Mouse (Mus musculus) spleen, postnatal 36 days (tissue): ENCODE measurements at regions not wholly inside any gene's neighbourhood (a gene's known extent, or its start where the extent isn't known, plus 50 kb on each side); places are given as distances from the start of the nearest gene placed in this dataset.
A peak's percentile ranks its signal among the peaks of the same experiment; 100 is the strongest.

Experiments
- DNase-seq, 2 experiments: peaks; one replicate each; pipeline ENCODE4 v3.0.0; 2022; ENCODE audit warnings: low spot score in 2 of 2, mixed read lengths in 1 of 2

DNA sequence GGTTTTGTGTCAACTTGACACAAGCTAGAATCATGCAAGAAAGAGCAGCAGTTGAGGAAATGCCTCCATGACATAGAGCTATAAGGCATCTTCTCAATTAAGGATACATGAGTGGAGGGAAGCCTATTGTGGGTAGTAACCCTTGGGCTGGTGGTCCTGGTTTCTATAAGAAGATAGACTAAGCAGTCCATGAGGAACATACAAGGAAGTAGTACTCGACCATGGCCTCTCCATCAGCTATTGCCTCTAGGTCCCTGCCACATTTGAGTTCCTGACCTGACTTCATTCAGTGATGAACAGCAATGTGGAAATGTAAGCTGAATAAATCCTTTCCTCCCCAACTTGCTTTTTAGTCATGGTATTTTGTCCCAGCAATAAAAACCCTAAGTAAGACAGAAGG is 51.2 kb upstream of the Hsf2 start:
- peak in 1 of 2 experiments; percentile 3 for DNase-seq
